Comparison of ENCODE assay signal across 10 mouse cellular contexts in the genomic region with DNA sequence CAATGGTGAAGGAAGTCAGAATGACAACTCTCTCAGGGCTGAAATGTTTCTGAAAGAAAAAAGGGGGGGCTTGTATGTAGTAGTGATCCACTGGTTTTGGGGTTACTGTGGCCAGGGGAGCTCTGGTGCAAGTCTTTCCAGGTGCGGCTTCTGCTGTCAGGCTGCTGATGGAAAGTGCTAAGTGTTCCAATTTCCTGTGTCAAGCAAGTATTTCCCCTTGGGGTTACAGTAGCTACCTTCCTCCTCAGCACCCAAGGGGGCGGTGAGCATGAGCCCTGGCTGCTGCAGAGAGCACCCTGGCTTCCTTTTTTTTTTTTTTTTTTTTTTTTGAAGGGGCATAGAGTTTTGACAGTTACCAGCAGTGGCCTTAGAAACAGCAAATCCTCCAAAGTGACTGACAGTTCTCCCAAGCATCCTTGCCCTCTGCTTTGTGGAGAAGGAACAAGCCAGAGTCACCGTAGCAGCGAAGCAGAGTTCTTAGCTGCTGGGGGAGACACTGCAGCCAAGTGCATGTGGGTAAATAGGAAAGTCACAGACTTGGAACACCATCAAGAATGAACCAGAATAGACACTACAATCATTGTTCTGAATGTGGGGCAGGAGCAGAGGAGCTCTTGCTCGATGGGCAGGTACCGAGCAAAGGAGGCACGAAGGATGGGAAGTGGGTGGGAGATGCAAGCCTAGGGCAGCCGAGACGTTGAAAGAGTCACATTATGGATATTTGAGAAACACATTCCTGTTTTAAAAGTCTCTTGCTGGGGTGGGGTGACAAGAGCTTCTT.
A peak's percentile ranks its signal among the peaks of the same experiment; 100 is the strongest.
DNase-seq lines count a peak whose midpoint lies in the region; ATAC-seq and TF ChIP-seq lines count a peak whose summit lies in the region.
"Had no signal": no experiment of that assay in that cellular context is flagged by ENCODE, and none has a peak within 500 bp of the region (broad histone marks: within the 10 kb centered on the region; RNA-seq: fewer than 3 reads in every experiment).

No protein-coding gene starts in this region.

- peak overlapping the region; percentile 46; the same call in 1 of the 2 replicates for H3K27ac ChIP-seq in lung, embryonic 14.5 days (ENCODE audit: low read depth)
- peak overlapping the region; percentile 74 for H3K27ac ChIP-seq in heart, embryonic 15.5 days
- H3K27ac ChIP-seq: midbrain, embryonic 15.5 days had no signal

- H3K9ac ChIP-seq in lung, embryonic 14.5 days = no peak overlapping the region
- H3K9ac ChIP-seq in heart, embryonic 15.5 days = no peak overlapping the region
- H3K9ac ChIP-seq: midbrain, embryonic 15.5 days had no signal

- no peak for ATAC-seq in lung, embryonic 14.5 days (ENCODE audit: insufficient read depth)
- ATAC-seq in heart, embryonic 15.5 days (replicated peaks; ENCODE audit: insufficient number of reproducible peaks, insufficient read depth, low FRiP score, low read depth) = no peak
- ATAC-seq: midbrain, embryonic 15.5 days had no signal

- WGBS in lung, embryonic 14.5 days = 56% methylated on average over 9 of the region's 9 CpGs
- 51% methylated on average over 9 of the region's 9 CpGs for WGBS in heart, embryonic 15.5 days

- DNase-seq in heart, adult 11 months = peak; percentile 96
- no peak for DNase-seq in heart, postnatal 36 days
- no peak for DNase-seq in lung, embryonic 14.5 days
- no peak for DNase-seq in lung, postnatal 4 days
- peak; percentile 67 to 79 for DNase-seq in thymus, adult 18-20 months
- DNase-seq in adrenal gland, postnatal 10 days = no peak
- no peak for DNase-seq in cerebellum, adult 11 months

- H3K36me3 ChIP-seq in lung, embryonic 14.5 days (ENCODE audit: insufficient read depth) = no peaks in the 10 kb centered on the region
- H3K36me3 ChIP-seq in heart, embryonic 15.5 days = no peaks in the 10 kb centered on the region
- H3K36me3 ChIP-seq: midbrain, embryonic 15.5 days had no signal

- no peak overlapping the region for H3K4me2 ChIP-seq in lung, embryonic 14.5 days
- no peak overlapping the region for H3K4me2 ChIP-seq in heart, embryonic 15.5 days
- H3K4me2 ChIP-seq: midbrain, embryonic 15.5 days had no signal

- H3K4me1 ChIP-seq in lung, embryonic 14.5 days (ENCODE audit: insufficient read depth) = peaks cover 17% of the 10 kb centered on the region
- peaks cover 32% of the 10 kb centered on the region for H3K4me1 ChIP-seq in heart, embryonic 15.5 days (replicated peaks)

- intact Hi-C loops in heart, postnatal 36 days (cut with DNase I) = no loop called here

- H3K4me3 ChIP-seq in lung, embryonic 14.5 days (ENCODE audit: low read depth, low read length) = no peak overlapping the region
- no peak overlapping the region for H3K4me3 ChIP-seq in heart, embryonic 15.5 days
- H3K4me3 ChIP-seq: erythroblast, embryonic 14.5 days; midbrain, embryonic 15.5 days had no signal

- no peak for TF ChIP-seq CTCF in lung, embryonic 14.5 days (IDR thresholded peaks at IDR 0.05; ENCODE audit: low read depth)

- no peaks in the 10 kb centered on the region for H3K9me3 ChIP-seq in lung, embryonic 14.5 days (ENCODE audit: low read depth, low read length)
- no peaks in the 10 kb centered on the region for H3K9me3 ChIP-seq in heart, embryonic 15.5 days (replicated peaks)
- H3K9me3 ChIP-seq: midbrain, embryonic 15.5 days had no signal

- no peaks in the 10 kb centered on the region for H3K27me3 ChIP-seq in lung, embryonic 14.5 days (ENCODE audit: insufficient read depth, low read length)
- no peaks in the 10 kb centered on the region for H3K27me3 ChIP-seq in heart, embryonic 15.5 days
- H3K27me3 ChIP-seq: midbrain, embryonic 15.5 days had no signal

Comparison
In these comparisons a context has a peak if more than half of its experiments do, and no peak if none do; other contexts are left out.
1. DNase-seq: peak in heart, adult 11 months (single experiment) and thymus, adult 18-20 months (2 of 2); none in heart, postnatal 36 days (0 of 2), lung, embryonic 14.5 days (single experiment), lung, postnatal 4 days (0 of 2), adrenal gland, postnatal 10 days (single experiment) and cerebellum, adult 11 months (single experiment).